Mouse (Mus musculus): ENCODE data around the gene Smco4. TPM values are rescaled to one million over a fixed set of nuclear protein-coding genes. Genes with fewer than 3 reads are reported as not detected.

The Smco4 gene
- 1.4 and 1.9 TPM in 2 replicates for polyA plus RNA-seq (2015; fragmentation: Nextera tagmentation; extraction: Ambion mirVana)

GRCm38 (mm10) chr9:15493235-15493924 lies at the start of gene Smco4:
Smco4 (plus strand) TSS chr9:15493432.
- TF ChIP-seq CTCF (IDR thresholded peaks at IDR 0.05; ENCODE audit: low read depth), result peak; percentile 69
- TF ChIP-seq EP300 (optimal IDR thresholded peaks at IDR 0.05), result no peak
- Histone ChIP-seq H3K4me1 (replicated peaks; ENCODE audit: control insufficient read depth, insufficient read depth) (0 out of 2 replicates have a peak, but pooled peaks cover 3% of the 10 kb centered on the region), H3K27me3 (ENCODE audit: control insufficient read depth, insufficient read depth, low read length) (no peaks in the 10 kb centered on the region), H3K9me3 (ENCODE audit: control insufficient read depth, low read length) (no peaks in the 10 kb centered on the region), H3K27ac (replicated peaks) (peak within 1 kb of the TSS; percentile 78), H3K9ac (ENCODE audit: low read length) (peak within 1 kb of the TSS; percentile 82), H3K36me3 (ENCODE audit: control insufficient read depth, insufficient read depth, low read length) (no peaks in the 10 kb centered on the region), H3K4me3 (ENCODE audit: low read depth, low read length) (peak within 1 kb of the TSS; percentile 74), H3K4me2 (replicated peaks; ENCODE audit: low read depth) (peak within 1 kb of the TSS; percentile 99)
- under 1% methylated on average over 73 of the region's 101 CpGs for WGBS
- peak; percentile 81 for DNase-seq (ENCODE audit: low spot score)
- ATAC-seq (ENCODE audit: low FRiP score, low TSS enrichment), result peak; percentile 94

GRCm38 (mm10) chr9:15447397-15447796 lies 45.8 kb upstream of the Smco4 start:
- H3K4me3 ChIP-seq (ENCODE audit: low read depth, low read length), result no peak overlapping the region
- DNase-seq (ENCODE audit: low spot score) (no peak), ATAC-seq (ENCODE audit: low FRiP score, low TSS enrichment) (no peak)
- H3K27ac ChIP-seq (replicated peaks), result no peak overlapping the region
- TF ChIP-seq EP300 (optimal IDR thresholded peaks at IDR 0.05) (no peak), CTCF (IDR thresholded peaks at IDR 0.05; ENCODE audit: low read depth) (no peak)
- no peaks in the 10 kb centered on the region for H3K36me3 ChIP-seq (ENCODE audit: control insufficient read depth, insufficient read depth, low read length)
- H3K4me2 ChIP-seq (replicated peaks; ENCODE audit: low read depth), result no peak overlapping the region
- H3K4me1 ChIP-seq (replicated peaks; ENCODE audit: control insufficient read depth, insufficient read depth), result no peaks in the 10 kb centered on the region
- H3K9me3 ChIP-seq (ENCODE audit: control insufficient read depth, low read length), result no peaks in the 10 kb centered on the region
- 59% methylated on average over 2 of the region's 2 CpGs for WGBS
- no peak overlapping the region for H3K9ac ChIP-seq (ENCODE audit: low read length)
- no peaks in the 10 kb centered on the region for H3K27me3 ChIP-seq (ENCODE audit: control insufficient read depth, insufficient read depth, low read length)

- no peaks in the 10 kb centered on the region for H3K9me3 ChIP-seq (ENCODE audit: control insufficient read depth, low read length)
- H3K4me1 ChIP-seq (replicated peaks; ENCODE audit: control insufficient read depth, insufficient read depth), result no peaks in the 10 kb centered on the region
- H3K4me2 ChIP-seq (replicated peaks; ENCODE audit: low read depth), result no peak overlapping the region
- no peak for ATAC-seq (ENCODE audit: low FRiP score, low TSS enrichment)
- H3K36me3 ChIP-seq (ENCODE audit: control insufficient read depth, insufficient read depth, low read length), result no peaks in the 10 kb centered on the region
- WGBS, result 71% methylated on average over 5 of the region's 5 CpGs
- H3K4me3 ChIP-seq (ENCODE audit: low read depth, low read length), result no peak overlapping the region
- H3K9ac ChIP-seq (ENCODE audit: low read length), result no peak overlapping the region
- no peaks in the 10 kb centered on the region for H3K27me3 ChIP-seq (ENCODE audit: control insufficient read depth, insufficient read depth, low read length)
- no peak overlapping the region for H3K27ac ChIP-seq (replicated peaks)
- DNase-seq (ENCODE audit: low spot score), result no peak
- TF ChIP-seq CTCF (IDR thresholded peaks at IDR 0.05; ENCODE audit: low read depth) (no peak), EP300 (optimal IDR thresholded peaks at IDR 0.05) (no peak)
Measured at GRCm38 (mm10) chr9:15450921-15451320, 42.3 kb upstream of the Smco4 start.

GRCm38 (mm10) chr9:15472256-15472655 lies 21.0 kb upstream of the Smco4 start:
- no peaks in the 10 kb centered on the region for H3K27me3 ChIP-seq (ENCODE audit: control insufficient read depth, insufficient read depth, low read length)
- no peak overlapping the region for H3K9ac ChIP-seq (ENCODE audit: low read length)
- H3K4me1 ChIP-seq (replicated peaks; ENCODE audit: control insufficient read depth, insufficient read depth), result no peaks in the 10 kb centered on the region
- H3K9me3 ChIP-seq (ENCODE audit: control insufficient read depth, low read length), result no peaks in the 10 kb centered on the region
- no peak overlapping the region for H3K4me3 ChIP-seq (ENCODE audit: low read depth, low read length)
- no peak for DNase-seq (ENCODE audit: low spot score)
- WGBS, result 60% methylated on average over 4 of the region's 4 CpGs
- no peak overlapping the region for H3K4me2 ChIP-seq (replicated peaks; ENCODE audit: low read depth)
- TF ChIP-seq CTCF (IDR thresholded peaks at IDR 0.05; ENCODE audit: low read depth), result no peak
- TF ChIP-seq EP300 (optimal IDR thresholded peaks at IDR 0.05), result no peak
- ATAC-seq (ENCODE audit: low FRiP score, low TSS enrichment), result no peak
- no peaks in the 10 kb centered on the region for H3K36me3 ChIP-seq (ENCODE audit: control insufficient read depth, insufficient read depth, low read length)
- no peak overlapping the region for H3K27ac ChIP-seq (replicated peaks)

GRCm38 (mm10) chr9:15473206-15473605 lies 20.0 kb upstream of the Smco4 start:
- Histone ChIP-seq H3K36me3 (ENCODE audit: control insufficient read depth, insufficient read depth, low read length) (no peaks in the 10 kb centered on the region), H3K4me3 (ENCODE audit: low read depth, low read length) (no peak overlapping the region), H3K4me1 (replicated peaks; ENCODE audit: control insufficient read depth, insufficient read depth) (no peaks in the 10 kb centered on the region), H3K27me3 (ENCODE audit: control insufficient read depth, insufficient read depth, low read length) (no peaks in the 10 kb centered on the region), H3K27ac (replicated peaks) (no peak overlapping the region), H3K4me2 (replicated peaks; ENCODE audit: low read depth) (no peak overlapping the region), H3K9me3 (ENCODE audit: control insufficient read depth, low read length) (no peaks in the 10 kb centered on the region), H3K9ac (ENCODE audit: low read length) (no peak overlapping the region)
- no peak for ATAC-seq (ENCODE audit: low FRiP score, low TSS enrichment)
- DNase-seq (ENCODE audit: low spot score), result no peak
- 91% methylated on average over 1 of the region's 1 CpGs for WGBS
- TF ChIP-seq EP300 (optimal IDR thresholded peaks at IDR 0.05) (no peak), CTCF (IDR thresholded peaks at IDR 0.05; ENCODE audit: low read depth) (no peak)

GRCm38 (mm10) chr9:15477556-15477955 lies 15.7 kb upstream of the Smco4 start:
- WGBS, result 83% methylated on average over 10 of the region's 10 CpGs
- ATAC-seq (ENCODE audit: low FRiP score, low TSS enrichment), result no peak
- Histone ChIP-seq H3K27ac (replicated peaks) (no peak overlapping the region), H3K4me2 (replicated peaks; ENCODE audit: low read depth) (no peak overlapping the region), H3K27me3 (ENCODE audit: control insufficient read depth, insufficient read depth, low read length) (no peaks in the 10 kb centered on the region), H3K4me3 (ENCODE audit: low read depth, low read length) (no peak overlapping the region), H3K9ac (ENCODE audit: low read length) (no peak overlapping the region), H3K36me3 (ENCODE audit: control insufficient read depth, insufficient read depth, low read length) (no peaks in the 10 kb centered on the region), H3K9me3 (ENCODE audit: control insufficient read depth, low read length) (no peaks in the 10 kb centered on the region), H3K4me1 (replicated peaks; ENCODE audit: control insufficient read depth, insufficient read depth) (no peaks in the 10 kb centered on the region)
- no peak for TF ChIP-seq EP300 (optimal IDR thresholded peaks at IDR 0.05)
- no peak for TF ChIP-seq CTCF (IDR thresholded peaks at IDR 0.05; ENCODE audit: low read depth)
- DNase-seq (ENCODE audit: low spot score), result no peak
